Mouse (Mus musculus) lung, postnatal 14 days (tissue): ENCODE data around the gene Llgl2.

Source experiments
- DNase-seq: peaks from one replicate; pipeline ENCODE4 v3.0.0; 2021

Gene Llgl2

DNA sequence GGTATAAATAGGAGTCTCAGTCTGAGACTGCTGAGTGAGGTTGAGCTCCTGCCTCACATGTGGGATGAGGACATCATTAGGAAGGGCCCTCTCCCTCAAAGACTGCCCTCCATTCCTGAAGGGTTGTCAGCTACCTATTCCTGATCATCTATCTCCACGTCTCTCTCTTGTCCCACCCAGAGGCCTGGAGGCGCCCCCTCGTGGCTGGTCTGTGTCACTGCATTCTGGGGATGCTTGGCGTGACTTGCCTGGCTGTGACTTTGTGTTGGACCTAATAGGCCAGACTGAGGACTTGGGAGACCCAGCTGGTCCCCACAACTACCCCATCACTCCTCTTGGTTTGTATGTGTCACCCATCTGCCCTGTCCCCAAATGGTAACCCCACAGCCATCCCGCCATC lies 57.2 kb downstream of the Llgl2 start:
- peak; percentile 44 for DNase-seq

DNA sequence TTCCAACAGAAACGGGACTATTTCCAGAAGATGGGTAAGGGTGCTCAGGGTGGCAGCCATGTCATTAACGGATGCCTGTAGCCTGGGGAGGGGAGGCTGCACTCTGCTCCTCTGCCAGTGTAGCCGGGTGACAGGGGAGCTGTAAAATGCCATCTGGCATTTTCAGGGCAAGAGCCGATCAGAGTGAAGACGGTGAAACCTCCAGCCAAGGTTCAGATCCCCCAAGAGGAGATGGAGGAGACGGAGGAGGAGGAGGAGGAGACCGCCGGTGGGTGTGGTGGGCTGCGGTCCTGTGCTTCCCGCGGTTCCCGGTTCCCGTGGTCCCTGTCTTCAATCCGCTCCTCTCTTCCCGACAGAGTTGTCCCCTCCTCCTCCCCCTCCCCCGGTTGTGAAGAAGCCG lies 59.4 kb downstream of the Llgl2 start:
- DNase-seq, result no peak

DNA sequence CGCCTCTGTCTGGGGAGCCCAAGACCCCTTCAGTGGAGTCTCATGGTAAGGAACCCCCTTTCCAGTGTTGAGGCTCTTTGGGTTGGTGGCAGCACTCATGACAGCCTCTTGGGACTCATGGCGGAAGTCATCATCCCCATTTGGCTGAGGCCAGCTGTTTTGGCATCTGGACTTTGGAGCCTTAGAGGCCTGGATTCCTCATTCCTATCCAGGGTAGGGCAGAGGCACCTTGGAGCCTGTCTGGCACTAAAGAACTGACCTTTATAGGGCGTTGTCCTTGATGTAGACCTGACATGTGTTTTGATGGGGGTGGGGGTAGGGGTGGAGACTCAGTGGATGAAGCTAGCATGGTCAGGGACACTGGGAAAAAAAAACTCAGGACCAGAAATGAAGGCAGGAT lies 60.5 kb downstream of the Llgl2 start:
- no peak for DNase-seq

DNA sequence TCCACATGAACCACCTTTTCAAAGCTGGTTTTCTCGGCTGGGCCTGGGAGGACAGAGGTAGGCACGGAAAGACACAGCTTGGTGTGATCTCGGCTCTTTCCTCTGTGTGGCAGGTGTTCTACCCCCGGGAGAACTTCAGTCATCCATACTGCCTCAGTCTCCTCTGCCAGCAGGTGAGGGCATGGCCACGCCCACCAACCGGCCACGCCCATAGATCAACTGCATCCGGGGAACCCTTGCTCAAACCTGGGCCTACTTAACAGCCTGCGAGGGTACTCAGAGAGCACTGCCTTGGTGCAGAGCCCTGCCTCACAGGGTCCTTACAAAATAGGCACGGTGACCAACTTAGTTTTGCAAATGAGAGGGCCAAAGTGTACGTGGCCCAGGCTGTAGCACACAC lies 61.4 kb downstream of the Llgl2 start:
- no peak for DNase-seq

DNA sequence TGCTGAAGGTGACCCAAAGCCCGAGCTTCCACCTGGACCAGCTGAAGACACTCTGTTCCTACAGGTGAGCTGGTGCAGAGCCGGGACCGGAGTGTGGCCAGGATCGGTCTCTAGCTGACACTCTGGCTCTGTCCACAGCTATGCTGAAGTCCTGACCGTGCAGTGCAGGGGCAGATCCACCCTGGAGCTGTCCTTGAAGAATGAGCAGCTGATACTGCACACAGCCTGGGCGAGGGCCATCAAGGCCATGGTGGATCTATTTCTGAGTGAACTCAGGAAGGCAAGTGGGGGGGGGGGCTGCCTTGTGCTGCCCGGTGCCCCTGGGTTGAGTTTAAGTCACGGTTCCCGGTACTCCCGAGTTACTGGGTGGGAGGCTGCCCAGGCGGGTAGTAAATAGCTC lies 62.6 kb downstream of the Llgl2 start:
- DNase-seq, result no peak

DNA sequence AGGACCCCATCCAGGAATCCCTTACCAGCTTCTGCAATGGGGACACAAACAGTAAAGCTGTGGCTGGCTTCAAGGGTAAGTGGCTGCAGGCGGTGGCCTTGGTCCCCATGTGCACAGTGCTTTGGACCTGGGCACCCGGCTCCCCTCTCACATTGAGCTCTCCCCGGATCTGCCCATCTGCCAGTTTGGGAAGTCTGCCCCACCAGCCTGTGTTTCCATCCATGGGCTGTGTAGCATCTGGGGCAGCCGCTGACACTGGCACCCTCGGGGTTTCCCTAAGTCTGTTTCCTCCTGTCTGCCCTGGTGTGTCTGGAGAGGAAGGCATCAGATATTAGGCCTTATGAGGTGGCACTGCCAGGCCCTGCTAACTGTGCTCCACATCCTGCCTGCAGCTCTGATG lies 64.2 kb downstream of the Llgl2 start:
- DNase-seq, result no peak

DNA sequence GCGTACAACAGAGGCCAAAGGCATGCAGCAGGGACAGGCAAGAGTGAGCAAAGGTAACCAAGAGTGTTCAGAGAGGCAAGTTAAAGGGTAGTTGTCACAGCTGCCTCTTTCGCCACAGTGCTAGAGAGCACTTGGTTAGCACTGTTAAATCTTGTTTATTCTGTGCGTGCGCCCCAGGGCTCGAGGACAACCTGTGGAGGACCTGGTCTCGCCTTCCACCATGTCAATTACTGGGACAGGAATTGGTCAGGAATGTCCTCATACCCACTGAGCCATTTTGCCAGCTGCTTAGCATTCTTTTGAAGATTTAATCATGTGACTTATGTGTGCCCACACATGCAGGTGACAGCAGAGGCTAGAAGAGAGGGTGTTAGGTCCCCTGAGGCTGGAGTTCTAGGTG lies 65.3 kb downstream of the Llgl2 start:
- no peak for DNase-seq

DNA sequence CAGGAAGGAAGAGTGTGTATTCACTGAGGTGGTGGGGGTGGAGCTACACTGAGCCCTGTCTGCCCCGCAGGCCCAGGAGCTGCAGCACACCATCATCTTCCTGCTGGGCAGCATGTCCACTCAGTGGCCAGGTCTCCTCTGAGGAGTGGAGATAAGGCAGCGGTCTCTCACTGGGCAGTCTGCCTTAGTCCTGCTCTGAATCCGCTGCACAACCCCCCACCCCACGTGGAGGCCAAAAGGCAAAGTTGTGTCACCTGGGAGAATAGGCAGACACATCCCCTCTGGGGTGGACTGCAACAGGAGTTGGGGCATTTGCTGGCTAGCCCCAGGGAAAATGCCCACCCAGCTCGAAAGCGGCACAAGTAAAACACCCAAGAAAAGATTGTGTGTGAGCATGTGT lies 68.4 kb downstream of the Llgl2 start:
- no peak for DNase-seq

DNA sequence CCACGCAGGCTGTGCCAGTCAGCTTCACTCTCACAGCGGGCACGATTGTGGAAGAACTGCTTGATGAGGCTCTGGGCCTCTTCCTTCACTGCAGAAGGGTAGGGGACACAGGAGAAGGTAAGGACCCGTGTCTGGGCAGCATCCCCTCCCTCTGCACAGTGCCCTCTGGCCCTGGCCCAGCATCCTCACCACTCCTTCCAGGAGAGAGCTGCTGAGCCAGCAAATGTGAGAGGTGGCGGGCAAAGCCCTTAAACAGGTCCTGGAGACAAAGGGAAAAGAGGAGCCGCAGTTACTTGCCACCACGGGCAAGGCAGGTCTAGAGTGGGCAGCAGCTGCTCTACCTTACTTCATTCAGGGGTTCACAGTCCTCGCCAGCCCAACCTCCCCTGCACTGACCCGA lies 69.2 kb downstream of the Llgl2 start:
- no peak for DNase-seq

DNA sequence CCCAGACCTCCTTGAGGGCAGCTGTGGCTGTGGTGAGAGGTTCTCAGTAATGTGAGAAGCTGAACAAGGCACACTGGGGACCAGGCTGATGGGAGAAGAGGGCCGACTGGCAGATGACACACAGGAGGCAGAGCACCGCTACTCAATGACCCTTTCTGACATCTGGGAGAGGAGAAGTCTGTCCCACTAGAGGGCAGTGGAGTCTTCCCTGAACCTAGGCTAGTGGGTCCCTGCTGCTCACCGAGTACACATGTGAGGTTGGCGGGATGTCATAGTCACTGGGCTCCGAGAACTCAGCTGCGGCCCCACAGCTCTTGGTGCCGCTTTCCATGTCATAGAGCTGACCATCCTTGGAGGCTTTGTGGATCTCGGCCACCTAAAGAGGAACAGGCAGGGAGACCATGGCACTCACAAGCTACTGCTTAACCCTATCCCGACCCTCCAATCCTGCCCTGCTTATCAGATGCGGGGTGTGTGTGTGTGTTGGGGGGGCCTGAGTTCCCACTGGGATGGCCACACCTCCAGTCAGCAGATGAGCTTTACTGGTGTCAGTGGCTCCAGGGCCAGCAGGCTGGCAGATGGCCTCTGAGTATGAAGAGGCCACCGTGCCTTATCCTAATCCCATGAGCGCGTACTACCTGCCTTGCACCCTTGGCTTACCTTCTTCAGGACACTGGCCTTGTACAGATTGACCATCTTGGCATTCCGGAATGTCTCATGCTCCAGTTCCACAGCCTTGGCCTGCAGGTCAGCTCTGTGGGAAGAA lies 71.1 kb downstream of the Llgl2 start:
- no peak for DNase-seq

DNA sequence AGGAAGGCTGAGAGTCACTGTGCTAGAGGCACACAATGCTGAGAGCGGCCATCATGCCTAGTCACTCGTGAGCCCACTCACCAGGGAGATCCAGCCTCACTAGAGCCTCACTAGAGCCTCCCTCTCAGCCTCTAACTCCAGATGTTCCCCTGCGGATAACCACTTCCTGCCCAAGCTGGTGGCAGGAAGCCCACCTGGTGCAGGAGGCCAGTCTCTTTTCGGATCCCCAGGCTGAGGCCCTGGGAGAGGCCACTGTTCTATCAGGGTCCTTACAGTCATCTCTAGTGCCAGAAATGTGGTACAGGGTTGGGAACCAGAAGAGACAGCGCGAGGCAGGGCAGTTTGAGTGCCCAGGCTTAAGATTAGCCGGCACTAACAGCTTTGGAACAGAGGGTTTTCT lies 74.6 kb downstream of the Llgl2 start:
- DNase-seq, result no peak

DNA sequence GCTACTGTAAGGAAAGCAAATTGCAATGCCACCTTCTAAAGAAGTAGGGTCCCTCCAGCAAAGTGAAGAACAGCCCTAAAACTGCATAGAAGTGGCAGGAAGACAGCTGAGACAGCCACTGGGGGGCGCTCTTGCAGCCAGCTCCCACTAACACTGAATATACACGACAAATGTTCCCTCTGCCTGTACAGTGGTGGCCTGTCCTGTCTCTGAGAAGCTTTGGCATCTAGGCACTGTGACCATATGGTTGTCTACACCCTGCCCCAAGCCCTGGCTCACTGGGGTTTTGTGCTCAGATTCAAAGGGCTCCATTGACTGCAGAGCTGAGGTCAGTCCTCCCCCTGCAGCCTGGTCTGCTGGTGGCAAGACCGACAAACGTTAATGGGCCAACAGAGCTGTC lies 75.0 kb downstream of the Llgl2 start:
- peak; percentile 56 for DNase-seq

DNA sequence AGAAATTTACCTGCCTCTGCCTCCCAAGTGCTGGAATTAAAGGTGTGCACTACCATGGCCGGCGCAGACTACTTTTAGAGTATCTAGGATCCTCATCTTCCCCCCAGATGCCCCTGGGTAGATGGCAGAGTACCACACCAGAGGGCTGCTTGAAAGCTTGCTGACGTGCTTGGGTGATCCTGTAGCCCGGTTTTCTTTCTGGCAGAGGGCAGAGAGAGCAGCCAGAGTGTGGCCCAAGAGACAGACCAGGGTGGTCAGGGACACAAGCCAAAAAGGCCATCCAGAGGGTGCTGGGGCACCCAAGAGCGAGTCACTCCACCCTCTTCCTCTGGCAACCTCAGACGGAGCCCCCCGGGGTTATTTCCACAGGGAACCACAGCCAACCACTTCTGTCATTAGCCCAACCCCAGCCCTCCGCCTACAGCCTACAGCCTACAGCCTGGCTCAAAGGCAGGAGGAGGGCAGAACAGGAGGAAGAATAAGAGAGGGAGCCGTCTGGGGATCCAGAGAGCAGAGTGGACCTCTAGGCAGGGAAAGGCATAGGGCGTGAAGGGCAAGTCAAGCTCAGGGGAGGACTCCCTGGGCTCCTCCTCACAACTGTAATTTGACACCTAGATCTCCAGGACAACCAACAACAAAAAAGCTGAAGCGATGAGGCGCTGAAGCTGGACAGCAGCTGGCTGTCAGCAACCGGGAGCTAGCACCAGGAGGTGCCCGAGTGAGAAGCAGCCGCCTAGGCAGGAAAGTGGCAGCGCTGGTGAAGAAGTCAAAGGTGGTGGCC lies 75.8 kb downstream of the Llgl2 start, which contains the start of gene Smim5:
Gene Smim5 (plus strand): TSS at position 481 of the 781 bp plus-strand sequence.
- peak; percentile 50 for DNase-seq

DNA sequence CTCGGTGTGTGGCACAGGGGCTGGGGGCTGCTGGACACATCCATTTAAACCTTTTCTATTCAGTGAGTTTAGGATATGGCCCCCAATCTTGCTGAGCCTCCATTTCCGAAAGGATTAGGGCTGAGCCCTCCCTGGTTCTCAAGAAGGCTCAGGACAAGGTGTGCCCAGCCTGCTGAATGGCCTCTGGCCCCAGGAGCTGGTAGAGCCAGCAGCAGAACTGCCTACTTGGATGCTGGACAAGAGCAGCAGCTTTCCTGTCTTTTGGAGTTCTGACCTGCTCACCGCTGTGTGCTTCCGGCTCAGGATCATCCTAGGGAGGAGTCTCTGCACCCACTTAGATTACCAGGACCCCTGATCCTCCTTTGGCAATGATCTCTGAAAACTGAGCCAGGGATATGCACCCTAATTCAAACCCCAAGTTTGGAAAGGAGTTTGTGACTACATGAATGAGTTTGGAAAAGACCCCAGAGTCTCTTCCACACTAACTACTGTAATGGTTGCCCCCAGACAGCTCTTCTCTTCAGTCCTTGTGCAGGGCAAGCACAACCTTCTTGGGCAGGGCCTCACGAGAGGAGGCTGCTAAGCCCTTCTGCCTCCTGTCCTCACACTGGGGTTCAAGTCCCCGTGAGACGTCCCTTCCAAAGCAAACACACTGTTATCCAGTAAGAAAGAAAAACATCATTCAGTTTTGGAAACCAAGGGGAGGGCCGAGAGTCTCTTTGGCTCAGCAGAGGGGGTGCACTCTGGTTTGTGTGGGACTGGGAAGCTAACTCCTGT lies 76.9 kb downstream of the Llgl2 start:
- DNase-seq, result no peak

DNA sequence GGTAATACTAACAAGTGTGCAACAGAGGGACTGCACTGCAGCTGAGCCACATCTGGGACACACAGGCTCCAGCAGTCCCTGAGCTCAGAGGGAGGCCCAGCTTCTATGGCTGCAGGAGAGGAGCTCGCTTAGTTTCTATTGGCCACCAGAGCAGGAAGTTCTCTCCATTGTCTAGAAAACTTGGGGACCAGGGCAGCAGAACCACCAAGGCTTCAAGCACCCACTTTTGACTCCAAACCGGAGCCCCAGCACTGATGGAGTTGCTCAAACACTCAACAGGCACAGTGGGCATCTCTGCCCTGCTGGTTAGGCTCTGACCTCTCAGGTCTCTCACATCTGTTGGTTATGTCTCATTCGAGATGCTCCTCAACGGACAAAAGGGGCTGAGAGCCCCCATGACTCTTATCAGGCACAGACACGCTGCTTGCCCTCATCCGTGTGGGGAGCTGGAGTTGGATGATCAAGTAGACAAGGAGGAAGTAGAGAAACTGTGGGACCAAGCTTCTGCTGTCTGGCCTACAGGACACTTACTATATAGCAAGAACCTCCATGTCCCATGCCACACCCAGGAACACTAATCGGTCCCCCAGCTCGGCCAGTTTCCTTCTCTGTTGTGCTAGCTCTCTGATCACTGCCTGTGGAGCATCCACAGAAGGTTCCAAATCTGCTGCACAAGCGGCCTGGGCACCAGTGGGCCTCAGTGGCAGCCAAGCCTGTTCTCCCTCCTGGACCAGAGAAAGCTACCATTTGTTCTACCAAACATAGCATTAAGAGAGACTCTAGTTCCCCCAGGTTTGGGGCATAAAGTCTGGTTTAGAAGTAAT lies 77.7 kb downstream of the Llgl2 start:
- no peak for DNase-seq

DNA sequence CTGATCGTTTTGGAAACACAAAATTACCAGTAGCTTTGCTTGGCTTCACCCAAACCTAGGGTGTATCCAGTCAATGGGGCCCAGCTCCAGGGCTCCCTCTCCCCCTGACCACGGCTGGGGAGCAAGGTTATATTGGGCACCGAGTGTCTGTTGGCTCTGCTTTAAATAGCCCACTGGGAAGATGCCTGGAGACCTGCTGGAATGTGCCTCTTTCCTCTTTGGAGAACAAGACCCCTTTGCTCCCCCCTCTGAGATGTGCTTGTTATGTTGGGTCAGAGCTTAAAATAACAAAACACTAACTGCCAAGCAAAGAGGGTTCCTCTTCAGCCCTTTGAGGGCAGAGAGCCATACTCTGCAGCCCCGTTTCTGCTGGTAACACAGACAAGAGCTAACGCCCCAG lies 78.3 kb downstream of the Llgl2 start:
- no peak for DNase-seq

DNA sequence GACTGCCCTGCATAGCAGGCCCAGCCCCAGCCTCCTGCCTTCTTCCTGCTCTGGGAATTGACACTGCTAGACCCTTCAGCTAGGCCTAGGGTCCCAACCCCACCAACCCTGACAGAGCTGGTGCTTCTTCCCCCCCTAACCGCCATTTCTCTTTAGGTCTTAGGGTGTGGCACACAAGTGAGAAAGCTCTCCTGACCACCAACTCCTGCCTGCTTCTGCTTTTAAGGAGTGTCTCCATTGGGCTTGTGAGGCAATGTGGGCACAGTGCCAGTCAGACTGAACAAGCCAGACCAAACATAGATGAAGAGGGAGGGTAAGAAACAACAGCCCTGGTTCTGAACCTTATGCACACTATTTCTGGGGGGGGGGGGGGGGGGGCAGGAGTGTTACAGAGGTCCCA lies 79.0 kb downstream of the Llgl2 start:
- DNase-seq, result peak; percentile 77

DNA sequence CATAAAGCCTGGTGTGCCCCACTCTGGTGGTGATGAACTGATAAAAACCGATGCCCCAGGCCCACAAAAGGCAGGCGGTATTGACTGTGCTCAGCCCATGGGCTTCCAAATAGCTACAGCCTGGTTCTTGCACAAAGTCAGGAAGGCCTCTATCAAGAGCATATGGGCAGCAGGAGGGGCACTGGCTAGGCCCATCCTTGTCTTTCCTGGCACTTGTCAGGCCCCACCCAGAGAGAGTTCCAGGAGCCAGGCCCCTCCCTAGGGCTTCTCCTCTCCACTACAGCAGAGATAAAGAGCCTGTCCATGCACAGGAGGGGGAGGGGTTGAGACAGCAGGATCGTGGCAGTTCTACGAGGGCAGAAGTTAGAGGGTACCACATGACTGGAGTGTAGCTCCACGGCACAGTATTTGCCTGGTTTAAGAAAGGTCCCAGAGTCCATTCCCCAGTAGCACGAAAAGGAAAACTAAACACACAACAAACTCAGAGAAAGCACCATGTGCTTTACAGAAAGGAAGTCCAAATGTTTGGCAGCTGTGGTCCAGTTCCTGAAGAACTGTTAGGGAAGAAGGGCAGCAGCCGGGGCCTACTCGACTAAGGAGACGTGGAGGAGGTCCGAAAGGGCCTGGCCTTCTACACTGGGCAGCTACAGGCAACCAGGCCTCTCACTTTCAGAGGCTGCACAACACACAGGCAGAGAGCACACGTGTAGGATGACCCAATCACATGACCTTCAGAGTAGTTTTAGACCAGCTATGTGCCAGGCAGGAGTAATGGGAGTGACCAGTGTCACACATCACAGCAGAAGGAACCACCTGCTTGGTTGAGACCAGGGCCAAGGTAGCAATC lies 79.8 kb downstream of the Llgl2 start:
- DNase-seq, result peak; percentile 46

DNA sequence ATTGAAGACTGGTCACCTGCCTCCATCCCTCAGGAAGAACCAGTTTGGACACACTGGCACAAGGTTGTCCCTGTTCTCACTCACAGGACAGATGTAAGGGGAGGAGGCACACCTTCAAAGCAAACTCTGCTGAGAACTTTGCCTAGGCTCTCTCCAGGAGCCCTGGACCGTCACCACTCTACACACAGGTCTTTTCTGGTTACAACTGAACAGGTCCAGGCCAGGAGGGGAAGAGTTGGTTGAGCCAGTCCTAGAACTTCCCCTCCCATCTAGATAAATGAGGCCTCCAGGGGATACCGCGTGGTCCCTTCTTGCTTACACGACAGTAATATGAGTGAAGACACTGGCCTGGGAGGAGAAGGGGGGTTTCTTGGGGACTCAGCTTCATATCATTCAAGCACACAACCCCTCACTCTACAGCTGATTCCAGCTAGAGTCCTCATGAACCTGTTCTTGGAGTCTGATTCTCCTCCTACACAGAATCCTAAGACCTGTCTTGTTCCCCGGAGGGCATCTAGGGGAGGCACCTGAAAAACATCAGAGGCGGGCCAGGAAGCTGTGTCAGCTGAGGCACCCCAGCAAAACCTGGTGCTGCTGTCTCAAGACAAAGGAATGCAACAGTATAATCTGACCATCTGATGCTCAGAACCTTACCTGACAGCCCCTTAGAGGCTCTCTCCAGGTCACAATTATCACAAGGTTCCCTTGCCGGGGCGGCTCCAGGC lies 80.5 kb downstream of the Llgl2 start:
- no peak for DNase-seq
